Mouse (Mus musculus): ENCODE results near the gene Aprt.

The Aprt gene

DNA sequence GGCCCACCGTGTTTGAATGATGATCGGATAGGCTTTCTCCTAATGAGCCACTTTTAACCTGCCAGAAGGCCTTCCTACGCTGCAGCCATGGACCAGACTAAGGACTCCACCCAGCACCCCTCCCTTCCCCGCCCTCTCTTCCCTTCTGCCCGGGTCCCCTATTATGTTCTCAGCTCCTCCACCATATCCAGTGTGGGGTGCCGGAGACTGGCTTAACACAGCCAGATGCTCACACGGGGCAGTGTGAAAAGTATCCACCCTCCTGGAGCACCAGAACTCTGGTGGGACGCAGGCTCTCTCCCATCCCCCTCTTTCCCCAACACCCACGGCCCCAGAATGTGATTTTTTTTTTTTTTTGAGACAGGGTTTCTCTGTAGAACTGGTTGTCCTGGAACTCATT lies 3.1 kb downstream of the Aprt start:
- no peak for TF ChIP-seq GATA4 (IDR thresholded peaks at IDR 0.05; ENCODE audit: insufficient replicate concordance, low read length)

- no peak for TF ChIP-seq GATA4 (IDR thresholded peaks at IDR 0.05; ENCODE audit: insufficient replicate concordance, low read length)
Observed at GRCm38 (mm10) chr8:122572751-122573150, 4.0 kb downstream of the Aprt start.

- no peak for TF ChIP-seq GATA4 (IDR thresholded peaks at IDR 0.05; ENCODE audit: insufficient replicate concordance, low read length)
Observed at GRCm38 (mm10) chr8:122571750-122572267, 4.9 kb downstream of the Aprt start.

DNA sequence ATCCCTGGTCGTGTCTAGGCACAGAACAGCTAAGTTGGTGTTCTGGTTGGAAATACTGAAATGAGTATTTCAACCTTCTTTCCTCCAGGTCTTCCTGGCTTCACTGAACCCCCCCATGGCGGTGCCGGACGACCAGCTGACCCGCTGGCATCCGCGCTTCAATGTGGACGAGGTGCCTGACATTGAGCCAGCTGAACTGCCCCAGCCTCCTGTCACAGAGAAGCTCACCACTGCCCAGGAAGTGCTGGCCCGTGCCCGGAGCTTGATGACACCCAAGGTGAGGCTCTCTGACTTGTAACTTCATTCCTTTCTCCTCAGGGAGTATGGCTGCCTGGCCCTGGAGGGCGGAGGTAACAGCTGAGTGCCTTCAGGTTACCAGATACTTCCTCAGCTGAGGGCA lies 5.6 kb downstream of the Aprt start:
- TF ChIP-seq GATA4 (IDR thresholded peaks at IDR 0.05; ENCODE audit: insufficient replicate concordance, low read length) = no peak

- TF ChIP-seq GATA4 (IDR thresholded peaks at IDR 0.05; ENCODE audit: insufficient replicate concordance, low read length) = no peak
Observed at GRCm38 (mm10) chr8:122569996-122570395, 6.7 kb downstream of the Aprt start.

GRCm38 (mm10) chr8:122569329-122569728 lies 7.4 kb downstream of the Aprt start:
- TF ChIP-seq GATA4 (IDR thresholded peaks at IDR 0.05; ENCODE audit: insufficient replicate concordance, low read length) = no peak

DNA sequence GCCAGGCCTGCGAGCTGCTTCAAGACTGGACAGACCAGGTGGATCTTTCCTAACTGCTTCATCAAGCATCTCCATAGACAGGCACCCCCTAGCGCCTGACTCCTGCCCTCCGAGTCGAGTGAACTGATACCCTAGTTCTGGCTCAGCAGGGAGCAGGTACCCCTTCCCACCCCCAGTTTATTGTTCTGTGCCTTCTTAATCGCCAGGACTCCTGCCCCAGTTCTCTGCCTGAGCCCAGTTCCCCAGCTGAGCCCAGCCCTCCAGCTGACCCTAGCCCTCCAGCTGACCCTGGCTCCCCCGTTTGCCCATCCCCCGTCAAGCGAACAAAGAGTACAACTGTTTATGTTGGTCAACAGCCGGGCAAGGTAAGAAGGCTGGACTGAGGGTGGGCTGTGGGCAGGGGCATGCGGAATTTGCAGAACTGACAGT lies 7.8 kb downstream of the Aprt start:
- TF ChIP-seq GATA4 (IDR thresholded peaks at IDR 0.05; ENCODE audit: insufficient replicate concordance, low read length) = no peak

DNA sequence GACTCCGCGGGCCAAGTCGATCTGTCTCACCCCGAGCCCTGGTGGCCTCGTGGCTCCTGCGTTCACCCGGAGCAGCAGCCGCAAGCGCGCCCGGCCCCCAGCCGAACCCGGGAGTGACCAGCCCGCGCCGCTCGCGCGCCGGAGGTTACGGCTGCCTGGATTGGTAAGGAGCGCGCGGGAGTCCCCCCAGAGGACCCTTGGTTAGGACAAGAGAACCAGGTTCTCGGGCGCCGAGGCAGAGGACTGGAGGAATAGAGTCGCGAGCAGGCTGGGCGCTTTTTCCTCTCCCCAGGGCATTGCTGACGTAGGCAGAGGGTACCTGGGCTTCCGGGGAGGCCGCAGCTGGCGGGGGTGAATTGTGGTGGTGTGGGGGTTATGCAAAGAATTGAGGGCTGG lies 8.6 kb downstream of the Aprt start:
- no peak for TF ChIP-seq GATA4 (IDR thresholded peaks at IDR 0.05; ENCODE audit: insufficient replicate concordance, low read length)

GRCm38 (mm10) chr8:122567361-122568108 lies 9.2 kb downstream of the Aprt start, which contains the start of gene Cdt1:
Gene Cdt1 (plus strand): TSS chr8:122568015.
- no peak for TF ChIP-seq GATA4 (IDR thresholded peaks at IDR 0.05; ENCODE audit: insufficient replicate concordance, low read length)

DNA sequence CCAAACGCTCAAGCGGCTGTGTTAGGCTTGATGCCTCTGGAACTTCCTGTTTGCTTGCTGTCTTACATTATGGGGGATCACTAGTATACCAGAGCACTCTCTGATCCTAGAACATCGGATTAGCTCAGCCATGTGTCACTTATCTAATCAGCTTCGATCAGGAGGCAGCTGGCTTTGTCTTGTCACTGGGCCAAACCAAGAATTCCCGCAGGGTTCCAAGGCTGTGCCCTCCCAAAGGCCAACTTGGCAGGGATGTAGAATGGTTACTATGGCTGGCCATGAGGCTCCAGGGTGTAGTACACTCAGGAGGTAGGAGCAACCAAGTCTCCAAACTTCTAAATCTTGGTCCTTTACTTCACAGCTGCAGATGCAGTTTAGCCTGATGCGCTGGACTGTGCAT lies 9.9 kb downstream of the Aprt start:
- TF ChIP-seq GATA4 (IDR thresholded peaks at IDR 0.05; ENCODE audit: insufficient replicate concordance, low read length) = no peak

GRCm38 (mm10) chr8:122564363-122565352 lies 12.1 kb downstream of the Aprt start:
- TF ChIP-seq GATA4 (IDR thresholded peaks at IDR 0.05; ENCODE audit: insufficient replicate concordance, low read length) = no peak

- TF ChIP-seq GATA4 (IDR thresholded peaks at IDR 0.05; ENCODE audit: insufficient replicate concordance, low read length) = no peak
Observed at GRCm38 (mm10) chr8:122561199-122561598, 15.5 kb downstream of the Aprt start.

DNA sequence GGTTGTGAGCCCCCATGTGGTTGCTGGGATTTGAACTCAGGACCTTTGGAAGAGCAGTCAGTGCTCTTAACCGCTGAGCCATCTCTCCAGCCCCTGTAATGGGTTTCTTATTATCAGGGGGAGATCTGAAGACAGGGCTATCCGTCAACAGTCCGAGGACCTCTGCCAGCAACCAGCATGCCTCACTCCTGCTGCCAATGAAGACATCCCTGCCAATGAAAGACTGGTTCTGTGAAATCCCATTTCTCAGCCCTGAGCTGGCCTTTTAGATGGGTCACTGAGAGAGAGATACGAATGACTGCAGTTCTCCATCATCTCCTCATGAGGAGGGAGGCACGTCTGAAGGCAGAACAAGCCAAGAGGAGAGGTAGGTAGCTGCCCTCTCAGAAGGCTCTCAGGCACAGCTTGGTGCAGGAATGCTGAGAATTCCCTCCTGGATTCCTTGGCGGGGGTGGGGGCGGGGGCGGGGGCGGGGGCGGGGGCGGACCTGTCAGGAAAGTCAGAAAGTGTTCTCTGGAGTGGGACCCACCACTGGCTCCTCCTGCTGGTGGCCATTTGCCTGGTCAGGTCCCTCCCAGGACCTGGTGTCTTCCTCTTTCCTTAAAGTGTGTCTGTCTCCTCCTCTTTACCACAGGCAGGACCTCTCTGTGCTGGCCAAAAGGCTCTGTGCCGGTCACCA lies 17.9 kb downstream of the Aprt start:
- no peak for TF ChIP-seq GATA4 (IDR thresholded peaks at IDR 0.05; ENCODE audit: insufficient replicate concordance, low read length)

GRCm38 (mm10) chr8:122557248-122558038 lies 19.3 kb downstream of the Aprt start:
- TF ChIP-seq GATA4 (IDR thresholded peaks at IDR 0.05; ENCODE audit: insufficient replicate concordance, low read length) = no peak

Data from liver, adult (tissue).